Mouse (Mus musculus) bone marrow macrophage, adult 2 months (primary cell): Measurements from ENCODE around the gene Clstn3. TPM values are rescaled to one million over a fixed set of nuclear protein-coding genes. Genes with fewer than 3 reads are reported as not detected.
A peak's percentile ranks its signal among the peaks of the same experiment; 100 is the strongest.
"Not testable (repeated sequence)": the region's sequence is repeated elsewhere in the genome, so short reads cannot be mapped to it uniquely, and the experiment has no call there.

ENCODE experiments used
- H3K27ac ChIP-seq: 2 replicates; pipeline ENCODE4 v1.5.1; 2012; ENCODE audit warnings: low read depth, low read length; ENCODE audit not compliant: insufficient read depth
- H3K4me1 ChIP-seq: 2 replicates; pipeline ENCODE4 v1.6.1; 2012; ENCODE audit warnings: low read length; ENCODE audit not compliant: control insufficient read depth, insufficient read depth
- H3K4me3 ChIP-seq: 2 replicates; pipeline ENCODE4 v1.5.1; 2012; ENCODE audit warnings: mild to moderate bottlenecking, low read length, moderate library complexity; ENCODE audit not compliant: insufficient read depth
- CTCF ChIP-seq: IDR thresholded peaks from 2 replicates; pipeline ENCODE4 v1.5.1; 2012; ENCODE audit warnings: low read depth, mild to moderate bottlenecking, low read length, moderate library complexity
- POLR2A ChIP-seq: IDR thresholded peaks from 2 replicates; pipeline ENCODE4 v1.6.1; 2012; ENCODE audit warnings: mild to moderate bottlenecking, low read depth, low read length, borderline replicate concordance
- polyA plus RNA-seq: library from polyadenylated mRNA; stranded (reverse); fragments of >200 nt; gene quantifications from 2 replicates; pipeline ENCODE4 v1.2.4, GENCODE M21; 2012; ENCODE audit not compliant: missing spikeins, insufficient read depth, insufficient read length

Gene Clstn3
- polyA plus RNA-seq, 1 experiment, result 0.60 TPM

DNA sequence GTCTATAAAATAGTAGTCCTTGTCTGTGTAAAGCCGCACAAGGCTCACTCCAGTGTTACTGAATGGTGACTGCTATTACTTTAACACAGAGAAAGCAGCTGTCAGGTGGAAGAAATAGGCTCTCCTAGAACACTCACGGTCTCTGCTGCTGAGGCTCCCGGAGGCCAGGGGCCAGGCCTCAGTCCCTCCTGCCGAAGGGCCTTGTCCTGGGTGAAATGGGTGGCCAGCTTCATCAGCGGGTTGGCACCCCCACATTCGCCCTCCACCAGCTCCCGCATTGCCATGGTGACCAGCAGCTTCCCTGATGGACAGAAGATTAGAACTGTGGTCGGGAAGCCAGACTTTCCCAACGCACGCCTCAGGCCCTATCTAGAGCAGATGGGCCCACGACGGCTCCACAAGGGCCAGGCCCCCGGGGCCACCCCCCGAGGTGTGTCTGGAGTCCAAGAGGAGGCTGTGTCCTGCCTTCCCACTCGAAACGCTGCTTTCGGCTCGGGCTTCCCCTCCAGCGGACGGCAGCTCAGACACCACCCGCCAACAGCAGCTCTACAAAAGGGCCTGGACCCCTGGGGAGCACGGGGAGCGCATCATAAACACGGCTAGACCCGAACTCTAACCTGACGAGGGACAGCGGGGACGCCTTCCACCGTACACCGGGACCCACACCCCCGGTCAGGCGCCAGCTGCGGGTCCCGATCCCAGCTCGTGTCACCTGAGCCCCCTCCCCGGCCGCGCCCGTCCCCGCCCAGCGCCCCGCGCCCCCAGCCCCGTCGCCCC, 50.3 kb downstream of the Clstn3 start:
- TF ChIP-seq POLR2A (no peak), CTCF (no peak)
- H3K27ac ChIP-seq, result no peak overlapping the region

DNA sequence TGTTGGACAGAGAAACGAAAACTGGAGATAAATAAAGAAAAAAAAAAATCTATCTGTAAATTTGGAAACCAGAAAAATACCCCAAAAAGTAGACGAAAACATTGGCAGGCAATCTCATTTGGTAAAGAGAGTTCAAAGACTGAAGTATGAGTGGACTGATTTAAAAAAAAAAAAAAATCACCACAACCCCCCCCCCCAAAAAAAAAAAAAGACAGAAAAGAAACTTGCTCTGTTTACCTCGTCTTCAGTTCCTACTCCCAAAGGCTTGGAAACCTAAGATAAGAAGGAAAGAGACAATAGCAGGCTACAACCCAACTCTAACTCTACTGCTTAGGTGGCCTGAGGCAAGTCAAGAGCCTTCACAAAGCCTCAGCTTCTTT, 50.8 kb downstream of the Clstn3 start:
- peak overlapping the region; percentile 97 for H3K4me3 ChIP-seq
- H3K4me1 ChIP-seq, result peaks cover 3% of the 10 kb centered on the region; the same call in 1 of the 2 replicates
- no peak for TF ChIP-seq CTCF
- no peak for TF ChIP-seq POLR2A
- H3K27ac ChIP-seq, result no peak overlapping the region

More for the DNA sequence above, 50.3 kb downstream of the Clstn3 start:
- H3K4me1 ChIP-seq, result peaks cover 3% of the 10 kb centered on the region; the same call in 1 of the 2 replicates
- peak overlapping the region; percentile 97 for H3K4me3 ChIP-seq

DNA sequence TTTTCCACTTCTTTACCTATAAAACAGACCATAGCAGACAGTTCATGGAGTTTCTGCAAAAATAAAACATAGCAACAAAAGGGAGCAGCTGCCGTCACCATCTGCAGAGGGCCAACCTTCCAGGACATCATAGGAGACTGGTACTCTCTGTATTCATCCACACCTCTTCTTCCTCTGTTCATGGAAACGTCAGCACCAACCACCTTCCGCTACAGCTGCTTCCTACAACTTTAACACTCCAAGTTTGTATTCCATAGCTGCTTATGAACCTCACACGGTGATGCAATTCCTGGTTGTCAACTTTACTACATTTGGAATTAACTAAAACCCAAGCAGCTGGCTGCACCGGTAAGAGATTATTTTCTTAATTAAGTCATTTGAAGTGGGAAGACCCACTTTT, 56.2 kb downstream of the Clstn3 start:
- Histone ChIP-seq H3K4me3 (no peak overlapping the region), H3K4me1 (0 out of 2 replicates have a peak, but pooled peaks cover under 1% of the 10 kb centered on the region), H3K27ac (no peak overlapping the region)
- TF ChIP-seq CTCF, result no peak
- TF ChIP-seq POLR2A, result no peak

DNA sequence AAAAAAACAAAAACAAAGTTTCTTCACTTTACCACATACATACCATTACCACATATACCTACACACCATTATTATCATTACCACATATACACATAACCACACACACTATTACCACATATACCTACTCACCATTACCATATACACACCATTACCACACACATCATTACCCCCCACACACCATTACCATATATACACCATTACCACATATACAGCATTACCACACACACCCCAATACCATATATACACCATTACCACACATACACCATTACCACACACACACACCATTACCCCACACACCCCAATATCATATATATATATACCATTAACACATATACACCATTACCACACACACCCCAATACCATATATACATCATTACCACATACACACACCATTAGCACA, 57.4 kb downstream of the Clstn3 start:
- no peaks in the 10 kb centered on the region for H3K4me1 ChIP-seq
- H3K4me3 ChIP-seq, result no peak overlapping the region
- TF ChIP-seq POLR2A, result no peak
- no peak for TF ChIP-seq CTCF

DNA sequence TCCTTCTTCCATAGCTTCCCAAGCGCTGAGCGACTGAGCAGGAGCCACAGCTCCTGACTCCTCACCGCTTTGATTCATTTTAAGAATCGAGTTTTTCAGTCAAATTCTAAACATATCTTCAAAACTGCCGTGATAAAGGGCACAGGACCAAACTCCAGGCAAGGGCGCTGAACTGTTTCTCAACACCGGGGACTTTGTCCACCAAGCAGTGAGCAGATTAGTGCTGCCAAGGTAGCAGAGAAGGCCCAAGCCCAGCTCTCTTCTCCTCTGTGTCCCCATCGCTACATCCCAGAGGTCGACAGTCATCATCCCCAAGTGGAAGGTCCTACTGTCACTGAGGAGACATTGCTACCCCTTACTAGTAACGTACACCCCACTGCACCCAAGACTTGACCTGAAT, 58.3 kb downstream of the Clstn3 start:
- Histone ChIP-seq H3K4me1 (0 out of 2 replicates have a peak, but pooled peaks cover under 1% of the 10 kb centered on the region), H3K27ac (no peak overlapping the region), H3K4me3 (no peak overlapping the region)
- no peak for TF ChIP-seq CTCF
- no peak for TF ChIP-seq POLR2A

More for the DNA sequence above, 57.4 kb downstream of the Clstn3 start:
- no peak overlapping the region for H3K27ac ChIP-seq

DNA sequence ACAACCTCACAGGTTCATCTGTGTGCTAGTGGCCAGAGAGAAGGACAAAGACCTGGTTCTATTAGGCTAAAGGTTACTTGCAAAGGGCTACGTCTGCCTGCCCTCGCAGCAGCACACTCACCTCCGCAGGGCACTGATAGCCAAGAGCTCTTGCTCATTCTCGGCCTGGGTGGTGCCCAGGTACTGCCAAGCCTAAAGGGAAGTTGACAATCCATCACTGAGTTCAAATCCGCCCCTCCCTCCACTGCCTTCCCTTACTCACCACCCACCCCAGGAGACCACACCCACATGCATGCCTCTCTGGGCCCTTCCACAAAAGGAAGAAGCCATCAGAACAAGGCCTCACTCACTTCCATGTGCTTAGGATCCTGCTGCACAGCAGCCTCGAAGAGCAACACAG, 64.9 kb downstream of the Clstn3 start:
- Histone ChIP-seq H3K4me1 (peaks cover 2% of the 10 kb centered on the region; the same call in 1 of the 2 replicates), H3K27ac (no peak overlapping the region), H3K4me3 (no peak overlapping the region)
- no peak for TF ChIP-seq CTCF

DNA sequence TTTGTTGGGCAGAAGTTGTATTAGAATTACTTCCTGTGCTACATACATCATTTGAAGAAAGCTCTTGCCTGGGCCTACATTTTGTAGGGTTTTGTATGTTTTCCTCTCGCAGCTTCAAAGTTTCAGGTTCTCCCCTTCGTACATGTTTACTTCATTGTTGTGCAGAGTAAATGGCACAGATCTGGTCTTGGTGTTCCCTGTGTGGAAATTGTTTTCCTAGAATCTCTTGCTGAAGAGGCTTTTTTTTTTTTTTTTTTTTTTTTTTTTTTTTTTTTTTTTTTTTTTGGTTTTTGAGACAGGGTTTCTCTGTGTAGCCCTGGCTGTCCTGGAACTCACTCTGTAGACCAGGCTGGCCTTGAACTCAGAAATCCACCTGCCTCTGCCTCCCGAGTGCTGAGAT, 69.6 kb downstream of the Clstn3 start:
- H3K4me1 ChIP-seq, H3K4me3 ChIP-seq, H3K27ac ChIP-seq: not testable (repeated sequence)

Other genes with a start within 250 kb of the Clstn3 start
- not detected in 2 replicates for gene Vmn2r27, start 232.9 kb downstream of the Clstn3 start, polyA plus RNA-seq
- 1.8 and 2.3 TPM in 2 replicates for gene Cd163, start 160.1 kb downstream of the Clstn3 start, polyA plus RNA-seq
- gene Pex5, start 49.7 kb downstream of the Clstn3 start, polyA plus RNA-seq, result 28.8 and 32.5 TPM in 2 replicates
- 0.97 and 1.1 TPM in 2 replicates for gene C1rl, start 28.3 kb upstream of the Clstn3 start, polyA plus RNA-seq
- gene C1ra, start 47.6 kb upstream of the Clstn3 start, polyA plus RNA-seq, result 3.4 and 3.7 TPM in 2 replicates
- 0.55 TPM in 1 of 2 replicates, not detected in the other for gene C1s1, start 77.6 kb upstream of the Clstn3 start, polyA plus RNA-seq
- not detected in 2 replicates for gene C1rb, start 105.5 kb upstream of the Clstn3 start, polyA plus RNA-seq
- not detected in 2 replicates for gene C1s2, start 171.3 kb upstream of the Clstn3 start, polyA plus RNA-seq
- 57.4 and 70.0 TPM in 2 replicates for gene Lpcat3, start 198.2 kb upstream of the Clstn3 start, polyA plus RNA-seq
- gene Emg1, start 247.4 kb upstream of the Clstn3 start, polyA plus RNA-seq, result 48.2 and 54.9 TPM in 2 replicates
- gene Phb2, start 247.5 kb upstream of the Clstn3 start, polyA plus RNA-seq, result 94.1 and 97.8 TPM in 2 replicates